Mouse (Mus musculus): ENCODE data around the gene Folr1.

DNA sequence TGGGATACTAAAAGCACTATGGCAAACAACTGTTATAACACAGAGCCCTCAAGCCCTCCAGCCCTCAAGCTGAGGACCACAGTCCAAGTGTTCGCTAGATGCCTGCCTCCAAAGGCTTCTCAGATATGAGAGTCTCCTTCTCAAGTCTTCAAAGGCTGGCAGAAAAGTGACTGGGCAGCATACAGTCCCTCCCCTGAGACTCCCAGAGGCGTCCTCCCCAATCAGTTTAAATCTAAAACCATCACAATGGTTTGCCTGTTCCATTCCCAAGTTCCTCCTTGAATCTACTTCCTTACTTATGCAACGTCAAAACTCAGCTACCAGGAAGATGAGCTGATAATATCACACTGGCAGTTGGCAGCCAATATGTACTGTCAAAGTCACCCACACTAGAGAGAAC is 7.2 kb downstream of the Folr1 start, which contains the start of gene Anapc15:
- no peak for TF ChIP-seq CTCF (IDR thresholded peaks at IDR 0.05; ENCODE audit: low read depth)
- no peak for TF ChIP-seq EP300 (optimal IDR thresholded peaks at IDR 0.05)

Measured in stomach, postnatal 0 days (tissue).